Mouse (Mus musculus): Measurements from ENCODE around the gene Apol8. TPM values are rescaled to one million over a fixed set of nuclear protein-coding genes. Genes with fewer than 3 reads are reported as not detected.

The Apol8 gene
- polyA plus RNA-seq (2014; fragmentation: Nextera tagmentation; extraction: Ambion mirVana): 0.55 TPM in 1 of 2 replicates, not detected in the other

DNA sequence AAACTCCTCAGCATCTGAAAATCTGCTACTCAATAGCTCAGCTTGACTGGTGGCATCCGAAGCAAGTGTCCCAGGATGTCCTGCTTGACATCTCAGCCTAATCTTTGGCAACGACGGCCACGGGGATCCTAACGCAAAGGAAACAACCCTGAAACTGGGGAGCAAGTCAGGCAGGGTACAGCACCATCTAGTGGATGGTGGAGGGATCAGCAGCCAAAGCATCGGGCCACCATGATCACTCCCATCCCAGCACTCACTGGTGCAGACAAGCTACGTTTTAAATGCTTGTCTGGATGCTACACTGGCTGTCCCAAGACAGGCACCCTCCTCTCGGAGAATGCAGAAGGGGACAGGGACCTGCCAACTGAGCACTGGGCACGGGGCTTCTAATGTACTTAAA lies at the start of gene Apol8:
Apol8 (minus strand) TSS at position 156 of the 400 bp plus-strand sequence.
- ATAC-seq (ENCODE audit: insufficient number of reproducible peaks, insufficient read depth, low FRiP score, low read depth): no peak; the same call in 1 of the 2 replicates
- Histone ChIP-seq H3K9me3 (ENCODE audit: control insufficient read depth, low read depth, low read length) (no peaks in the 10 kb centered on the region), H3K27ac (ENCODE audit: low read length) (no peak within 1 kb of the TSS), H3K9ac (replicated peaks; ENCODE audit: low read depth, low read length) (no peak within 1 kb of the TSS), H3K4me3 (ENCODE audit: low read depth, low read length) (no peak within 1 kb of the TSS), H3K36me3 (ENCODE audit: control insufficient read depth, insufficient read depth, low read length) (peaks cover 22% of the 10 kb centered on the region), H3K4me1 (ENCODE audit: control insufficient read depth, insufficient read depth, low read length) (no peaks in the 10 kb centered on the region), H3K27me3 (ENCODE audit: control insufficient read depth, insufficient read depth, low read length) (no peaks in the 10 kb centered on the region), H3K4me2 (replicated peaks; ENCODE audit: low read depth, low read length) (no peak within 1 kb of the TSS)
- WGBS: 7% methylated on average over 9 of the region's 9 CpGs

DNA sequence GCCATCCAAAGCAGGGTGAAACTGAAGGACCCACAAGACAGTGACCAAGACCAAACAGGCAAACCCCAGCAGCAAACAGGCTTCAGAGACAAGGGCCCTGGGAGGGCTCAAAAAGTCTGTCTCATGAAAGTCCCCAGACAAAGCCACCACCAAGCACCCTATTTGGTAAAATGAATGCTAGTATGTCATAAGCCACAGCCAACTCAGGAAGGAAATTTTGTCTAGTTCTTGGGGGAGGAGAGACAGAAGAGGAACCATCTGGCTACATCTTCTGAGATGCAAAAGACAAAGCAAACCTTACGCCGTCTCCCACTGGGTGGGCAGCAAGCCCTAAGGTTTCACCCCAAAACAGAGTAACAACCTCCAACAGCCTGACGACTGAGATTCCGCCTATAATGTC lies 48.9 kb upstream of the Apol8 start:
- H3K4me1 ChIP-seq (ENCODE audit: control insufficient read depth, insufficient read depth, low read length): peaks cover 6% of the 10 kb centered on the region
- ATAC-seq (ENCODE audit: insufficient number of reproducible peaks, insufficient read depth, low FRiP score, low read depth): no peak
- H3K27ac ChIP-seq (ENCODE audit: low read length): no peak overlapping the region; the same call in 1 of the 2 replicates
- no peak overlapping the region for H3K4me3 ChIP-seq (ENCODE audit: low read depth, low read length)
- H3K9me3 ChIP-seq (ENCODE audit: control insufficient read depth, low read depth, low read length): no peaks in the 10 kb centered on the region
- 91% methylated on average over 4 of the region's 4 CpGs for WGBS
- no peak overlapping the region for H3K9ac ChIP-seq (replicated peaks; ENCODE audit: low read depth, low read length)
- peaks cover 76% of the 10 kb centered on the region for H3K36me3 ChIP-seq (ENCODE audit: control insufficient read depth, insufficient read depth, low read length)
- no peak overlapping the region for H3K4me2 ChIP-seq (replicated peaks; ENCODE audit: low read depth, low read length)
- no peaks in the 10 kb centered on the region for H3K27me3 ChIP-seq (ENCODE audit: control insufficient read depth, insufficient read depth, low read length)

- no peak for ATAC-seq (ENCODE audit: insufficient number of reproducible peaks, insufficient read depth, low FRiP score, low read depth)
- H3K4me1 ChIP-seq (ENCODE audit: control insufficient read depth, insufficient read depth, low read length): peaks cover 13% of the 10 kb centered on the region
- WGBS: 84% methylated on average over 9 of the region's 9 CpGs
- no peaks in the 10 kb centered on the region for H3K27me3 ChIP-seq (ENCODE audit: control insufficient read depth, insufficient read depth, low read length)
- H3K36me3 ChIP-seq (ENCODE audit: control insufficient read depth, insufficient read depth, low read length): peaks cover 69% of the 10 kb centered on the region
- H3K27ac ChIP-seq (ENCODE audit: low read length): no peak overlapping the region; the same call in 1 of the 2 replicates
- H3K4me3 ChIP-seq (ENCODE audit: low read depth, low read length): no peak overlapping the region
- no peaks in the 10 kb centered on the region for H3K9me3 ChIP-seq (ENCODE audit: control insufficient read depth, low read depth, low read length)
- H3K4me2 ChIP-seq (replicated peaks; ENCODE audit: low read depth, low read length): no peak overlapping the region
- H3K9ac ChIP-seq (replicated peaks; ENCODE audit: low read depth, low read length): no peak overlapping the region
These were observed 48.1 kb upstream of the Apol8 start for GRCm38 (mm10) chr15:77804949-77805348.

DNA sequence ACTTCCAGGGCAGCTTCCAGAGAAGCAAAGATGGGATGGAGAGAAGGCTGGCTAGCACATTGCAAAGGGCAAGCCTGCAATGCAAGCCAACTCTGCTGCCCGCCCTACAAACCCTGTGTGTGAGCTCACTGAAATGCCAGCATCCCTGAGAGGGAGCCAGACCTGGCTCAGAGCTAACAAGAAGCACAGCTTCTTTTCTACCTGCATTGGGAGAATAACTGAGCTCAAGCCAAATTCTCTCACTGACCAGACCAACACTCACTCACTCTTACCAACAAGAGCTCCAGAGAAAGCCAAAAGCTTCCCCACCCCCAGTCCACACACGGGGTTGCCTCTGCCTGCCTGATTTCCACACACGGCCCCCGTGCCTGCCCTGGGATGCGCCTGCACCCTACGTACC lies 47.7 kb upstream of the Apol8 start:
- H3K9ac ChIP-seq (replicated peaks; ENCODE audit: low read depth, low read length): no peak overlapping the region
- 83% methylated on average over 6 of the region's 6 CpGs for WGBS
- H3K27me3 ChIP-seq (ENCODE audit: control insufficient read depth, insufficient read depth, low read length): no peaks in the 10 kb centered on the region
- H3K27ac ChIP-seq (ENCODE audit: low read length): no peak overlapping the region
- no peak overlapping the region for H3K4me2 ChIP-seq (replicated peaks; ENCODE audit: low read depth, low read length)
- peaks cover 18% of the 10 kb centered on the region for H3K4me1 ChIP-seq (ENCODE audit: control insufficient read depth, insufficient read depth, low read length)
- no peak overlapping the region for H3K4me3 ChIP-seq (ENCODE audit: low read depth, low read length)
- H3K9me3 ChIP-seq (ENCODE audit: control insufficient read depth, low read depth, low read length): no peaks in the 10 kb centered on the region
- no peak for ATAC-seq (ENCODE audit: insufficient number of reproducible peaks, insufficient read depth, low FRiP score, low read depth)
- peaks cover 69% of the 10 kb centered on the region for H3K36me3 ChIP-seq (ENCODE audit: control insufficient read depth, insufficient read depth, low read length)

- H3K27me3 ChIP-seq (ENCODE audit: control insufficient read depth, insufficient read depth, low read length): no peaks in the 10 kb centered on the region
- H3K4me3 ChIP-seq (ENCODE audit: low read depth, low read length): no peak overlapping the region
- no peak overlapping the region for H3K9ac ChIP-seq (replicated peaks; ENCODE audit: low read depth, low read length)
These were observed 46.9 kb upstream of the Apol8 start for GRCm38 (mm10) chr15:77803747-77804146.

GRCm38 (mm10) chr15:77802992-77803391 lies 46.2 kb upstream of the Apol8 start:
- no peak overlapping the region for H3K4me2 ChIP-seq (replicated peaks; ENCODE audit: low read depth, low read length)
- no peak overlapping the region for H3K4me3 ChIP-seq (ENCODE audit: low read depth, low read length)
- WGBS: 82% methylated on average over 4 of the region's 4 CpGs
- peaks cover 59% of the 10 kb centered on the region for H3K36me3 ChIP-seq (ENCODE audit: control insufficient read depth, insufficient read depth, low read length)
- H3K9ac ChIP-seq (replicated peaks; ENCODE audit: low read depth, low read length): no peak overlapping the region
- peaks cover 32% of the 10 kb centered on the region for H3K4me1 ChIP-seq (ENCODE audit: control insufficient read depth, insufficient read depth, low read length)
- no peak for ATAC-seq (ENCODE audit: insufficient number of reproducible peaks, insufficient read depth, low FRiP score, low read depth)
- no peaks in the 10 kb centered on the region for H3K27me3 ChIP-seq (ENCODE audit: control insufficient read depth, insufficient read depth, low read length)
- H3K27ac ChIP-seq (ENCODE audit: low read length): no peak overlapping the region
- no peaks in the 10 kb centered on the region for H3K9me3 ChIP-seq (ENCODE audit: control insufficient read depth, low read depth, low read length)

More at GRCm38 (mm10) chr15:77803747-77804146, 46.9 kb upstream of the Apol8 start:
- Histone ChIP-seq H3K27ac (ENCODE audit: low read length) (no peak overlapping the region), H3K4me1 (ENCODE audit: control insufficient read depth, insufficient read depth, low read length) (peaks cover 25% of the 10 kb centered on the region), H3K36me3 (ENCODE audit: control insufficient read depth, insufficient read depth, low read length) (peaks cover 63% of the 10 kb centered on the region), H3K4me2 (replicated peaks; ENCODE audit: low read depth, low read length) (no peak overlapping the region), H3K9me3 (ENCODE audit: control insufficient read depth, low read depth, low read length) (no peaks in the 10 kb centered on the region)
- 58% methylated on average over 3 of the region's 3 CpGs for WGBS
- ATAC-seq (ENCODE audit: insufficient number of reproducible peaks, insufficient read depth, low FRiP score, low read depth): no peak

- Histone ChIP-seq H3K27ac (ENCODE audit: low read length) (peak overlapping the region; percentile 98), H3K9ac (replicated peaks; ENCODE audit: low read depth, low read length) (no peak overlapping the region), H3K4me2 (replicated peaks; ENCODE audit: low read depth, low read length) (no peak overlapping the region), H3K9me3 (ENCODE audit: control insufficient read depth, low read depth, low read length) (no peaks in the 10 kb centered on the region), H3K4me1 (ENCODE audit: control insufficient read depth, insufficient read depth, low read length) (peaks cover 44% of the 10 kb centered on the region), H3K27me3 (ENCODE audit: control insufficient read depth, insufficient read depth, low read length) (no peaks in the 10 kb centered on the region), H3K4me3 (ENCODE audit: low read depth, low read length) (no peak overlapping the region), H3K36me3 (ENCODE audit: control insufficient read depth, insufficient read depth, low read length) (peaks cover 56% of the 10 kb centered on the region)
- 52% methylated on average over 4 of the region's 4 CpGs for WGBS
- no peak for ATAC-seq (ENCODE audit: insufficient number of reproducible peaks, insufficient read depth, low FRiP score, low read depth)
These were observed 44.4 kb upstream of the Apol8 start for GRCm38 (mm10) chr15:77801188-77801587.

DNA sequence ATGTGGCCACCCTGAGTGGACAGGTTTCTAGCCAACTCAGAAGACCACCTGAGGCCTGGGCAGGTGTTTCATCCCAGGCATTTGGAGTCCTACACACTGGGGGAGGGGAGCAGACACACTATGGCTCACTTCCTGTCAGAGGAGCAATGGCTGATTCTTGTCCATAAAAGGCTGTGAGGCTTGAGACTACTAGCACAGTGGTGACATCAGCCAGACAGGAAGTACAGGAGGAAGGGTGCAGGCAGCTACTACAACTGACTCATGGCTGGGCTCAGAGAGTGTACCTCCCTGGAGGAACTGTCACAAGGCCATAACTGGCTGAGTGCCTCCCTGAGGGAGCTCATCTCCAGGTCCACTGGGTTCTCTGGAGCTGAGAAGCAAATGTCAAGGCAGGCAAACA lies 43.7 kb upstream of the Apol8 start:
- no peaks in the 10 kb centered on the region for H3K9me3 ChIP-seq (ENCODE audit: control insufficient read depth, low read depth, low read length)
- H3K36me3 ChIP-seq (ENCODE audit: control insufficient read depth, insufficient read depth, low read length): peaks cover 55% of the 10 kb centered on the region
- H3K4me2 ChIP-seq (replicated peaks; ENCODE audit: low read depth, low read length): no peak overlapping the region
- peaks cover 44% of the 10 kb centered on the region for H3K4me1 ChIP-seq (ENCODE audit: control insufficient read depth, insufficient read depth, low read length)
- peak overlapping the region; percentile 98 for H3K27ac ChIP-seq (ENCODE audit: low read length)
- no peak overlapping the region for H3K9ac ChIP-seq (replicated peaks; ENCODE audit: low read depth, low read length)
- no peak for ATAC-seq (ENCODE audit: insufficient number of reproducible peaks, insufficient read depth, low FRiP score, low read depth)
- H3K4me3 ChIP-seq (ENCODE audit: low read depth, low read length): no peak overlapping the region
- H3K27me3 ChIP-seq (ENCODE audit: control insufficient read depth, insufficient read depth, low read length): no peaks in the 10 kb centered on the region

Measured in stomach, embryonic 14.5 days (tissue).